Mouse (Mus musculus): ENCODE data around the gene Rpl11. TPM values are rescaled to one million over a fixed set of nuclear protein-coding genes. Genes with fewer than 3 reads are reported as not detected.
"Not testable (repeated sequence)": the region's sequence is repeated elsewhere in the genome, so short reads cannot be mapped to it uniquely, and the experiment has no call there.

Gene Rpl11
- polyA plus RNA-seq, 1 experiment = 818 TPM

GRCm38 (mm10) chr4:136069313-136069712 is 16.1 kb upstream of the Rpl11 start:
- TF ChIP-seq CTCF (IDR thresholded peaks at IDR 0.05; ENCODE audit: borderline replicate concordance, extremely low read depth, insufficient read depth, insufficient read length) (no peak), POLR2A (IDR thresholded peaks at IDR 0.05; ENCODE audit: borderline replicate concordance, extremely low read depth, insufficient read depth, insufficient read length, poor library complexity, severe bottlenecking) (no peak)
- DNase-seq (ENCODE audit: low read depth) = no peak

GRCm38 (mm10) chr4:136063143-136063542 is 9.9 kb upstream of the Rpl11 start:
- no peak for TF ChIP-seq POLR2A (IDR thresholded peaks at IDR 0.05; ENCODE audit: borderline replicate concordance, extremely low read depth, insufficient read depth, insufficient read length, poor library complexity, severe bottlenecking)
- TF ChIP-seq CTCF (IDR thresholded peaks at IDR 0.05; ENCODE audit: borderline replicate concordance, extremely low read depth, insufficient read depth, insufficient read length) = no peak
- no peak for DNase-seq (ENCODE audit: low read depth)

DNA sequence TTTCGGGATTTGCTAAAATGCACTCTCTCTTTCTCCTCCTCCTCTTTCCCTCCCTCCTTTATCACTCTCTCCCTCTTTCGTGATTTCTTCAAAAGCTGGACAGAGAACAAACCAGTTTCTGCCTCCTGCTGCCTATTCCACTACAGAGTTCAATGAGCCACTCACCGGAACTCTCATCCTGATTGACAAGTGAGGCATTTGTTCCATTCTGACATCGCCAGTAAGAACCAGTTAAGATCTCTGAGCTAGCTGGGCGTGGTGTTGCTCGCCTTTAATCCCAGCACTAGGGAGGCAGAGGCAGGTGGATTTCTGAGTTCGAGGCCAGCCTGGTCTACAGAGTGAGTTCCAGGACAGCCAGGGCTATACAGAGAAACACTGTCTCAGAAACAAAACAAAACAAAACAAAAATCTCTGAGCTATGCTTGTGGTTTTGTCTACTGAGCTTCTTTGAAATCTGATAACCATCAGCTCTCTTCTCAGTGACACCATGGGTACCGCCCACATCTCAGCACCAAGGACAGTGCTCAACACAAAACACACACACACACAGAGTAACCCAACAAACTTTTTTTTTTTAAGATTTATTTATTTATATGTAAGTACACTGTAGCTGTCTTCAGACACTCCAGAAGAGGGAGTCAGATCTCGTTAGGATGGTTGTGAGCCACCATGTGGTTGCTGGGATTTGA is 6.7 kb upstream of the Rpl11 start:
- DNase-seq (ENCODE audit: low read depth) = not testable (repeated sequence)

DNA sequence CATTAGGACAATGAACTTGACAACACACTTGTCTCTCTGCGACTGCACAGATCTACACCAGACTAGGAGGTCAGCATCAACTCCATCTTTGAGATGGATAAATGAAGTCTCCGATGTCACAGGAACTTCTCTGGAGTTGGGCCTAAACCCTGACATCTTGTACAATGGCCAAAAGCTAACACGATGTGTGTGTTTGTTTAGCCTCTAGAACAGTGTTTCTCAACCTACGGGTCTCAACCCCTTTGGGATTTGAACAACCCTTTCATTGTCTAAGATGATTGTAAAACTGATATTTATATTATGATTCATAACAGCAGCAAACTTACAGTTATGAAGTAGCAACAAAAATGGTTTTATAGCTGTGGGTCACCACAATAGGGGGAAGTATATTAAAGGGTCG is 4.7 kb upstream of the Rpl11 start:
- DNase-seq (ENCODE audit: low read depth) = no peak
- no peak for TF ChIP-seq CTCF (IDR thresholded peaks at IDR 0.05; ENCODE audit: borderline replicate concordance, extremely low read depth, insufficient read depth, insufficient read length)
- no peak for TF ChIP-seq POLR2A (IDR thresholded peaks at IDR 0.05; ENCODE audit: borderline replicate concordance, extremely low read depth, insufficient read depth, insufficient read length, poor library complexity, severe bottlenecking)

DNA sequence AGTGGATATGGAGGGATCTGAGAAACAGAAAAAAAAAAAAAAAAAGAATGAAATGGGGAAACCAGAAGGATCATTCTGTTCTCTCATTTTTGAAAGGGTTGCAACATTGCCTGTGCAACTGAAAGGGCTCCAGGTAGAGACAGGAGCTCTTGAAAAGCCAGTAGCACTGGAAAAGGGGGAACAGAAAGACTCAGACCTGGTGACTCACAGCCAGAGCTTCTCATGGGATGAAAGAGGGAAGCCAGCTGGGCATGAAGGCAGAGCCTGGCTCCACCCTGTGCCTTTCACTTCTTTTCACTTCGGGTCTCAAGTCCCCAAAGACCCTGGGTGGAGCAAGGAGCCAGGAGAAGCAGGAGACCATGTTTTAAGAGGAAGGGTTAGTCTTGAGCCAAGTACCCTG is 2.8 kb upstream of the Rpl11 start:
- DNase-seq (ENCODE audit: low read depth) = no peak
- TF ChIP-seq CTCF (IDR thresholded peaks at IDR 0.05; ENCODE audit: borderline replicate concordance, extremely low read depth, insufficient read depth, insufficient read length) (no peak), POLR2A (IDR thresholded peaks at IDR 0.05; ENCODE audit: borderline replicate concordance, extremely low read depth, insufficient read depth, insufficient read length, poor library complexity, severe bottlenecking) (no peak)

DNA sequence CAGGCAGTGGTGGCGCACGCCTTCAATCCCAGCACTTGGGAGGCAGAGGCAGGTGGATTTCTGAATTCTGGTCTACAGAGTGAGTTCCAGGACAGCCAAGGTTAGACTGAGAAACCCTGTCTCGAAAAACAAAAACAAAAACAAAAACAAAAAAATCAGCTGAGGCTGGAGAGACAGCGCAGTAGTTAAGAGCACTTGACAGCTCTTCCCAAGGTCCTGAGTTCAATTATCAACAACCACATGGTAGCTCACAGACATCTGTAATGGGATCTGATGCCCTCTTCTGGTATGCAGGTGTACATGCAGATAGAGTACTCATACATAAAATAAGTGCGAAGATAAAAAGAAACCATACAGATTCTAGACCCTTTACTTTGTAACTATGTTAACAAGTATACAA is 615 bp upstream of the Rpl11 start:
- DNase-seq (ENCODE audit: low read depth) = no peak
- no peak for TF ChIP-seq CTCF (IDR thresholded peaks at IDR 0.05; ENCODE audit: borderline replicate concordance, extremely low read depth, insufficient read depth, insufficient read length)
- TF ChIP-seq POLR2A (IDR thresholded peaks at IDR 0.05; ENCODE audit: borderline replicate concordance, extremely low read depth, insufficient read depth, insufficient read length, poor library complexity, severe bottlenecking) = no peak

- TF ChIP-seq POLR2A (IDR thresholded peaks at IDR 0.05; ENCODE audit: borderline replicate concordance, extremely low read depth, insufficient read depth, insufficient read length, poor library complexity, severe bottlenecking) = no peak
- TF ChIP-seq CTCF (IDR thresholded peaks at IDR 0.05; ENCODE audit: borderline replicate concordance, extremely low read depth, insufficient read depth, insufficient read length) = no peak
- no peak for DNase-seq (ENCODE audit: low read depth)
These were observed 538 bp downstream of the Rpl11 start for GRCm38 (mm10) chr4:136052534-136053246.

GRCm38 (mm10) chr4:136052060-136052459 is 1.2 kb downstream of the Rpl11 start:
- TF ChIP-seq CTCF (IDR thresholded peaks at IDR 0.05; ENCODE audit: borderline replicate concordance, extremely low read depth, insufficient read depth, insufficient read length) = no peak
- no peak for TF ChIP-seq POLR2A (IDR thresholded peaks at IDR 0.05; ENCODE audit: borderline replicate concordance, extremely low read depth, insufficient read depth, insufficient read length, poor library complexity, severe bottlenecking)
- DNase-seq (ENCODE audit: low read depth) = no peak

DNA sequence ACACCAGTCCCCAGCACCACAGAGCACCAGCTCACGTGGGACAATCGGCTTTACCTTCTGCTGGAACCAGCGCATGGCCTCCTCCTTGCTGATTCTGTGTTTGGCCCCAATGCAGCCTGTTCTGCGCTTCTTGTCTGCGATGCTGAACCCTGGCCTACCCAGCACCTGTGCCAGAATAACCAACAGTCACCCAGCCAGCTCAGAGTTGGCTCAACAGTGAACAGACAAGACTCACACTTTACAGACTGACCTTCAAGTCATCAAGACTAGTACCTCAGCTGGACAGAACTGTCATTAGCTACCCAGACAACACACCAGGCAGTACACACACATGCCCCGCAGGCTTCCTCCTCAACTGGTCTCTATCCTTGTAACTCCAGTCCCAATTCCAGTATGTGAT is 3.0 kb downstream of the Rpl11 start:
- no peak for TF ChIP-seq POLR2A (IDR thresholded peaks at IDR 0.05; ENCODE audit: borderline replicate concordance, extremely low read depth, insufficient read depth, insufficient read length, poor library complexity, severe bottlenecking)
- TF ChIP-seq CTCF (IDR thresholded peaks at IDR 0.05; ENCODE audit: borderline replicate concordance, extremely low read depth, insufficient read depth, insufficient read length) = no peak
- DNase-seq (ENCODE audit: low read depth) = no peak

DNA sequence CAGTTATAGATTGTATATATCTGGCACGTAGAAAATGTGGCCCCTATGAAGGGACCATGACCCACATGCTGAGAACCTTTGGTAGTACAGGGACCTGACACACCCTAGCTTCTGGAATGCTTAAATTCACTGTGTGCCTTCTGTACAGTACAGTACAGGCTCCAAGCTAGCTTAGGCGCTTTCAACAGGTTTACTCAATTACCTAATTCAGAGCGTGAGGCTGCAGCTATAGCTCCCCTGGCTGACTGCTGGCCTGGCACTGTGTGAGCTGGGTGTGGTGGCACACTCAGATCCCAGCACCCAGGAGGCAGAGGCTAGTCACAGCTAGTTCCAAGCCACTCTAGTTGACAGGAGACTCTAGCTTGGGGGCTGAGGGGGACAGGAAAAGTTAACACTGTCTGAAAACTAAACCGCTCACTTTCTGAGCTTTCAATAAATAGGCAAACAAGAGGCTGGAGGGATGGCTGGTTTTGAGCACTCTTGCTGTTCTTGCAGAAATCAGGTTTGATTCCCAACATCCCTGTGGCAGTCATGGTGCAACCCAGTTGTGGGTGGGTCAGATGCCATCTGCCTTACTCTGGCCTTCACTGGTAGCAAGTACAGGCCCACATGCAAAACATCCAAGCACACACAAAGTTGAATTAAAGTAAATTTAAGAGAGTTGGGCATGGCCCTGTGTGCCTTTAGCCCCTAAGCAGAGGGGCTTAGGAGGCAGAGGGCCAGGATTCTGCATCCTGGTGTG is 4.8 kb downstream of the Rpl11 start:
- no peak for TF ChIP-seq POLR2A (IDR thresholded peaks at IDR 0.05; ENCODE audit: borderline replicate concordance, extremely low read depth, insufficient read depth, insufficient read length, poor library complexity, severe bottlenecking)
- no peak for TF ChIP-seq CTCF (IDR thresholded peaks at IDR 0.05; ENCODE audit: borderline replicate concordance, extremely low read depth, insufficient read depth, insufficient read length)
- no peak for DNase-seq (ENCODE audit: low read depth)

DNA sequence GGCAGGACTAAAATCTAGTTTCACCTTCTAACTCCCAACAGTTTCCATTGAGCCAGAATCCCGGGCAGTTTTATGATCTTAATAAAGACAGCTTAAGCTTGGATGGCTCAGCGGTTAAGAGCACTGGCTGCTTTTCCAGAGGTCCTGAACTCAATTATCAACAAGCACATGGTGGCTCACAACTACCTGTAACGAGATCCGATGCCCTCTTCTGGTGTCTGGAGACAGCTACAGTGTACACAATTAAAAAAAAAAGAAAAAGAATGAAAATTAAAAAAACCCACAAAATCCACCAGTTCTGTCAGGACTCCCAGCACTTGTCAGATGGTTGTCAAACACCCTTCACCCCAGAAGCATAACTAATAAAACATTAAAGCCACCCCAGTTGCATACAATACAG is 5.6 kb downstream of the Rpl11 start:
- TF ChIP-seq CTCF (IDR thresholded peaks at IDR 0.05; ENCODE audit: borderline replicate concordance, extremely low read depth, insufficient read depth, insufficient read length) (no peak), POLR2A (IDR thresholded peaks at IDR 0.05; ENCODE audit: borderline replicate concordance, extremely low read depth, insufficient read depth, insufficient read length, poor library complexity, severe bottlenecking) (no peak)
- DNase-seq (ENCODE audit: low read depth) = no peak

- TF ChIP-seq CTCF (IDR thresholded peaks at IDR 0.05; ENCODE audit: borderline replicate concordance, extremely low read depth, insufficient read depth, insufficient read length) (no peak), POLR2A (IDR thresholded peaks at IDR 0.05; ENCODE audit: borderline replicate concordance, extremely low read depth, insufficient read depth, insufficient read length, poor library complexity, severe bottlenecking) (no peak)
- DNase-seq (ENCODE audit: low read depth) = no peak
These were observed 6.3 kb downstream of the Rpl11 start for GRCm38 (mm10) chr4:136046888-136047287.
